Mouse (Mus musculus) stomach, postnatal 0 days (tissue): ENCODE results near the gene Zfp451.

ENCODE experiments used
- CTCF ChIP-seq: IDR thresholded peaks from 2 replicates; pipeline ENCODE4 v1.5.1; 2016; ENCODE audit warnings: antibody characterized with exemption, low read depth, mild to moderate bottlenecking, moderate library complexity
- EP300 ChIP-seq: optimal IDR thresholded peaks from 2 replicates; pipeline ENCODE3; 2016; ENCODE audit warnings: antibody characterized with exemption

DNA sequence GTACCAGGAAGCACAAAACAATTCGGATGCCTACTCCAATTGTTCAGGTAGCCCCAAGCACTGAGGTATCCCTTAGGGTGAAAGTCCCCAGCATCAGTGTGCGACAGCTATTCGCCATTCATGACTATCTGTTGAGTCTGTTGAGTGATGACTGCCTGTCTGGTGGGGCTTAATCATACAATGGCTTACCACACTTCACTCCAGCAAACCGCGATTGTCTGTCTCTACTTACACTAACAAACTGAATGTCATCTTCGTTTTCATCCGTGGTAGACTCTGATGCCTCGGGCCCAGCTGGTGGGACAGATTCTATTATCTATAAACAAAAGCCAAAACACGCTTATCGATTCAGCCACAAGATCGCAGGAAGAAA is 914 bp downstream of the Zfp451 start:
- TF ChIP-seq CTCF (no peak), EP300 (no peak)
